Mouse (Mus musculus): ENCODE results near the gene Rhbdd2.

DNA sequence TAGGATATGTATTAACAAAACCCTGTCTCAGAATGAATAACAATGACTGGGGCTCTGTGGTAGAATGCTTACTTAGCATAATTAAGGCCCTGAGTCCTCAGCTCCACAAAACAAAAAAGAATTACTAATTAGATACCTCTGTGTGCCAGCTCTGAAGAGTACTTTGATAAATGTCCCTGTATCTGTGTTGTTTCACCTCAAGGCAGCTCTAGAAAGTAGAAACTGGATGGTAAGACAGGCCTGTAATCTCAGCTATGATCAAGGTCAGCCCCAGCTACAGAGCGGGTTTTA is 11.1 kb downstream of the Rhbdd2 start:
- no peak for TF ChIP-seq CTCF (IDR thresholded peaks at IDR 0.05; ENCODE audit: extremely low read depth, insufficient read depth, insufficient read length, insufficient replicate concordance)
- no peak for TF ChIP-seq POLR2A (IDR thresholded peaks at IDR 0.05; ENCODE audit: low read depth, low read length)

All from spleen, adult 2 months (tissue).